Mouse (Mus musculus): ENCODE results near the gene Mcfd2. TPM values are rescaled to one million over a fixed set of nuclear protein-coding genes. Genes with fewer than 3 reads are reported as not detected.

Mcfd2 gene
- 92.1 and 100 TPM in 2 replicates for polyA plus RNA-seq (2015; fragmentation: Nextera tagmentation; extraction: Ambion mirVana)

DNA sequence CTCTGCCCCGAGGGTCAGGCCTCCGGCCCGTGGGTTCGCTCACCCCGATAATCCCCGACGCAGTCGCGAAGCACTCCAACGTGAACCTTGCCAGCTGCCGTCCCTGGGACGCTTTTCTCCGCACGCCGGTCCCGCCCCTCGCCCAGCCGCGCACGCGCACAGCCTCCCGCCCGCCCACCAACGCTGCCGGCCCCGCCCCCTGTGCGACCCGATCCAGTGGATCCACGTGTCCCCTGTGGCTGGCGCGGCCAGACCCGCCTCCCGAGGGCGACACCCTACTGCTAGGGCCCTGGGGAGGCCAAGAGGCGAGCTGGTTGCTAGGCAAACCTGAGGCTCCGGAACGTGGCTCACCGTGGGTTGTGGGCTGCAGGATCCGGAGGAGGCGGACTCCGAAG is at the start of gene Mcfd2:
Gene Mcfd2, minus strand, starts transcription at position 144 of the 395 bp plus-strand sequence.
- Histone ChIP-seq H3K27me3 (no peaks in the 10 kb centered on the region), H3K27ac (peak within 1 kb of the TSS; percentile 86), H3K4me2 (peak within 1 kb of the TSS; percentile 73), H3K4me3 (peak within 1 kb of the TSS; percentile 90), H3K36me3 (peaks cover 19% of the 10 kb centered on the region), H3K4me1 (peaks cover 13% of the 10 kb centered on the region), H3K9me3 (no peaks in the 10 kb centered on the region), H3K9ac (peak within 1 kb of the TSS; percentile 94)
- ATAC-seq (ENCODE audit: insufficient number of reproducible peaks, low FRiP score, low TSS enrichment, low read depth) = peak; percentile 90
- under 1% methylated on average over 41 of the region's 41 CpGs for WGBS

DNA sequence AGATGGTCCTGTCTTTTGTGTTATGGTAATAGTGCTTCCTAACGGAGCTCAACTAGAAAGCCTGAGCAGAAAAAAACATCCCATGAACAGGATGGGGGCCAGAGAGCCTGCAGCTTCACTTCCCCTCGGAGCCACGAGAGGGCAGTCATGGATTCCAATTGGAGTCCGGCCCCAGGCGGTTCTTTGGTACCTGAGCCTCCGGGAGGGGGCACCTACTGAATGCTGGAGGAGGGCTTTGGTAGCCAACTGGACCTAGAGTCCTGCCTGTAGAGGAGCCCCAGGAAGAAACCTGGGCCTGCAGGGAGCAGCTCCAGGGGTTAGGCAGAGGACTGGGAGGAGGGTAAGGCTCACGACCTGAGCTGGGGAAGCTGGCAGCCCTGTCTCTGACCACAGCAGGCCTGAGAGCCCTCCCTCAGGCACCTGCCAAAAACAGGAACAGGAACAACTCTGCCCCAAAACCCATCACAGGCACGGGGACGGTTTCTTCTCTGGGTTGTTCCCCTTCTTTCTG is 49.3 kb upstream of the Mcfd2 start:
- peak overlapping the region; percentile 10; the same call in 1 of the 2 replicates for H3K4me2 ChIP-seq
- no peaks in the 10 kb centered on the region for H3K9me3 ChIP-seq
- H3K36me3 ChIP-seq = no peaks in the 10 kb centered on the region
- no peak; the same call in 1 of the 2 replicates for ATAC-seq (ENCODE audit: insufficient number of reproducible peaks, low FRiP score, low TSS enrichment, low read depth)
- no peak overlapping the region for H3K9ac ChIP-seq
- no peak overlapping the region for H3K27ac ChIP-seq
- H3K4me3 ChIP-seq = no peak overlapping the region
- H3K4me1 ChIP-seq = peaks cover 37% of the 10 kb centered on the region
- H3K27me3 ChIP-seq = no peaks in the 10 kb centered on the region; the same call in 1 of the 2 replicates
- 9% methylated on average over 9 of the region's 9 CpGs for WGBS

DNA sequence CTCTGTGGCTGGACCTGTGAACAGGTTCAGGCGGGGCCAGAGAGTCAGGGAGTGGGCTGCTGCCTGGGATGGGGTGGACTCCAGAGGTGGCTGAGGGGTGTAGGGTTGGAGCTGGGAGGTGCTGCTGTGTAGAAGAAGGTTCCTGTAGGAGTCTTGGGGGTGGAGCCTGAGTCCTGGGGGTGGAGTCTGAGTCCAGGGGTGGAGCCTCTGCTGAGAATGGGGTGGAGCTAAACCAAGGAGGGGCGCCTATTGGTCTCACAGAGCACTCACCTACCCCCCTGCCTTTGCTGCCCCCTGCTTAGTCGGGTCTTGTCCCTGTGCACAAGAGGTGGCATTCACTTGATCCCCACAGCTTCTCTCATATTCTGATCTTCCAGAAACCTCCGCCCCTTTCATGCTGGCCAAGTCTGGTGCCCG is 48.8 kb upstream of the Mcfd2 start:
- Histone ChIP-seq H3K4me2 (peak overlapping the region; percentile 10; the same call in 1 of the 2 replicates), H3K36me3 (no peaks in the 10 kb centered on the region), H3K9ac (no peak overlapping the region), H3K4me1 (peaks cover 37% of the 10 kb centered on the region), H3K27ac (0 out of 2 replicates have a peak overlapping the region, but pooled peaks have one; percentile 9), H3K27me3 (no peaks in the 10 kb centered on the region; the same call in 1 of the 2 replicates), H3K9me3 (no peaks in the 10 kb centered on the region), H3K4me3 (no peak overlapping the region)
- ATAC-seq (ENCODE audit: insufficient number of reproducible peaks, low FRiP score, low TSS enrichment, low read depth) = no peak; the same call in 1 of the 2 replicates
- 62% methylated on average over 5 of the region's 5 CpGs for WGBS

DNA sequence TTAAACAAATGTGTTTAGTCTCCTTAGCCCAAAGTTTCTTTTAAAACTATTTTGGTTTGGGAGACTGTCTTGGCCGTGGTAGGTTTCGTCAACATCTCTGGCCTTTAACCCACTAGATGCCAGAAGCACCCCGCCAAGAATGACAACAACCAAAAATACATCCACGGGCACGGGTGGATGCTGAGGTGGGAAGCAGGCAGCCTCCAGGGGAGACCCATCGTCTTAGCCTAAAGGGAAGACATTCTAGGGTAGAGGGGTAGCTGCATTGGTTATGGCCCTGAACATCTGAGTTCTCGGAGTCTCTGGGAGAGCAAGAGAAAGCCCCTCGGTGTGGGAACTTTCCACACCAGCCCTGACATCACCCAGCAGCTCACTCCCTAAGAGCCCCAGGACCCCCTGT is 48.4 kb upstream of the Mcfd2 start:
- Histone ChIP-seq H3K4me3 (no peak overlapping the region), H3K36me3 (no peaks in the 10 kb centered on the region), H3K4me1 (peaks cover 37% of the 10 kb centered on the region), H3K27me3 (no peaks in the 10 kb centered on the region; the same call in 1 of the 2 replicates), H3K9me3 (no peaks in the 10 kb centered on the region), H3K27ac (0 out of 2 replicates have a peak overlapping the region, but pooled peaks have one; percentile 9), H3K4me2 (no peak overlapping the region; the same call in 1 of the 2 replicates), H3K9ac (no peak overlapping the region)
- 70% methylated on average over 8 of the region's 8 CpGs for WGBS
- ATAC-seq (ENCODE audit: insufficient number of reproducible peaks, low FRiP score, low TSS enrichment, low read depth) = no peak

DNA sequence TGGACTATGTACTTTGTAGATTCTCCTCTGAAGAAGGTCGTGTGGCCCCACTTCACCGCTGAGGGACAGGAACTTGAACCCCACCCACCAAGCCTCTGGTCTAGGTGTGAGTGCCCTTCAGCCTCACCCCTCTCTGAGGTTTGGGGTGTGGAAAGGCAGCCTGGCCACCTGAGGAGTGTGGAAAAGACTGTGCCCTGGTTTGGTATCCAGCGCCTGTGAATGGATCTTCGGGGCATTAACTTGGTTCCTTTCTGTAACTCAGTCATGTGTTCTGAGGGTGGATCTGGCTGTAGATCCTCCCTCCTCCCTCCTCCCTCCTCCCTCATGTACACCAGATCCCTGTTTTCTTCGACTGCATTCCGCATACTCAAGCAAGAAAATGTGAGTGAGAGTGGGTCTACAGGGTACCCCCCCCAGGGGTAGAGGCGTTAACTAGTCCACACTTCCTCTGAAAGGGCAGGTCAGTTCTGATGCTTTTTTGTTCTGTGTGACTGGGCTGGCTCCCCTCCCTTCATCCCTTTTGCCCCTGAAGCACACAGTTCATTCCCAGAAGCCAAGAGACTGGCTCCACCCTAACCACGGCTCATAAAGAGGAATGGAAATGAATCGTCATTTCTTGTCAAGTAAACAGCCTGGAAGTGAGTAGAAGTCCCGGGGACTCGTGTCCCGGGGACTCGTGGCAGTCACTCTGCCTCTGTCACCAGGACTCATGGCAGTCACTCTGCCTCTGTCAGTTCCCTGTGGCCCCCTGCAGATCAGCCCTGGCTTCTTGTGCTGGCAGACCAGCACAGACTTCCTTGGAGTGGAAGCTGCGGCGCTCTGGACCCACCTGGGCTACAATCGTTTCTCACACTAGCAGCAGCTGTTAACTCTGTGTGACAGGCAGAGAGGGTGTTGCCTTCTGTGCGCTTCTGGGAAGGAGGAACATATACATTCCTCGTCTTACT is 47.5 kb upstream of the Mcfd2 start:
- Histone ChIP-seq H3K27me3 (no peaks in the 10 kb centered on the region; the same call in 1 of the 2 replicates), H3K4me2 (peak overlapping the region; percentile 25), H3K9ac (no peak overlapping the region), H3K4me3 (no peak overlapping the region), H3K36me3 (no peaks in the 10 kb centered on the region), H3K9me3 (no peaks in the 10 kb centered on the region), H3K4me1 (peaks cover 37% of the 10 kb centered on the region), H3K27ac (peak overlapping the region; percentile 57)
- peak; percentile 32; the same call in 1 of the 2 replicates for ATAC-seq (ENCODE audit: insufficient number of reproducible peaks, low FRiP score, low TSS enrichment, low read depth)
- WGBS = 24% methylated on average over 18 of the region's 18 CpGs

DNA sequence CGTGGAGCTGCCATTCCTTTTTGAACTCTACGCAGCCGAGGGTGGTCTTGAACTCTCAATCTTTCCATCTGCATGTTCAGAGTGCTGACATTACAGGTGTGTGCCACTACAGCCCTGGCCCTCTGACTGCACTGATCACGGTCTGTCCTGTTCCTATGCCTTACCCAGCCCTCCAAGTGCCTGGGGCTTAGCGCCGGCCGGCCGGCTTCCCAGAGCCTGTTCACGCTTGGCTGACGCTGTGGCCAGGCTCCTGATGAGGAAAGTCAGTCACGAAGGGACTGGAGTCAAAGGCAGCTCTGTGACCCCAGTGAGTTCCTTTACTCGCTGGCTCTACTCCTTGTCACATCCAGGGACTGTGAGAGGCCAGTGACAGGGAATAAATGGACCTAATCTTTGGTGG is 46.6 kb upstream of the Mcfd2 start:
- Histone ChIP-seq H3K4me3 (no peak overlapping the region), H3K36me3 (no peaks in the 10 kb centered on the region), H3K4me2 (no peak overlapping the region), H3K27ac (no peak overlapping the region), H3K9ac (no peak overlapping the region), H3K4me1 (peaks cover 31% of the 10 kb centered on the region), H3K27me3 (no peaks in the 10 kb centered on the region; the same call in 1 of the 2 replicates), H3K9me3 (no peaks in the 10 kb centered on the region)
- WGBS = 65% methylated on average over 12 of the region's 12 CpGs
- ATAC-seq (ENCODE audit: insufficient number of reproducible peaks, low FRiP score, low TSS enrichment, low read depth) = no peak

DNA sequence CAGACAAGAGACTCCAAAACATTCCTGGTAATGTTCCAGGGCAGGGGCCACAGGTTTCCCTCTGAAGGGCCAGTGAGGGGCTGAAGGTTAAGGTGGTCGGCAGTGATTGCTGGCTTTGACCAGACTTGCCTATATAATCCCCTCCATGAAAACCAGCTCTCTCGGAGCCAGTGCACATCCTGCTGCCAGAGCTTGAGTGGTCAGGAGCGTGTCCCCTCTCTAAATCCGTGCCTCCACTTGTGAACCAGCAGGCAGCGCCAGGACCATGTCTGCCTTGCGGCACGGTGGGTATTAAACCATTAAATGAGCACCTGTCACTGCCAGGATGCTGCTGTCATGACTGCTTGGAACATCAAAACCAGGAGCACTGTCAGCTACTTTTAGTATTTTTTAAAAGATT is 44.8 kb upstream of the Mcfd2 start:
- Histone ChIP-seq H3K9ac (no peak overlapping the region), H3K27me3 (no peaks in the 10 kb centered on the region), H3K9me3 (no peaks in the 10 kb centered on the region), H3K36me3 (no peaks in the 10 kb centered on the region), H3K27ac (no peak overlapping the region), H3K4me1 (peaks cover 31% of the 10 kb centered on the region), H3K4me3 (no peak overlapping the region), H3K4me2 (no peak overlapping the region)
- WGBS = 80% methylated on average over 7 of the region's 7 CpGs
- ATAC-seq (ENCODE audit: insufficient number of reproducible peaks, low FRiP score, low TSS enrichment, low read depth) = no peak

DNA sequence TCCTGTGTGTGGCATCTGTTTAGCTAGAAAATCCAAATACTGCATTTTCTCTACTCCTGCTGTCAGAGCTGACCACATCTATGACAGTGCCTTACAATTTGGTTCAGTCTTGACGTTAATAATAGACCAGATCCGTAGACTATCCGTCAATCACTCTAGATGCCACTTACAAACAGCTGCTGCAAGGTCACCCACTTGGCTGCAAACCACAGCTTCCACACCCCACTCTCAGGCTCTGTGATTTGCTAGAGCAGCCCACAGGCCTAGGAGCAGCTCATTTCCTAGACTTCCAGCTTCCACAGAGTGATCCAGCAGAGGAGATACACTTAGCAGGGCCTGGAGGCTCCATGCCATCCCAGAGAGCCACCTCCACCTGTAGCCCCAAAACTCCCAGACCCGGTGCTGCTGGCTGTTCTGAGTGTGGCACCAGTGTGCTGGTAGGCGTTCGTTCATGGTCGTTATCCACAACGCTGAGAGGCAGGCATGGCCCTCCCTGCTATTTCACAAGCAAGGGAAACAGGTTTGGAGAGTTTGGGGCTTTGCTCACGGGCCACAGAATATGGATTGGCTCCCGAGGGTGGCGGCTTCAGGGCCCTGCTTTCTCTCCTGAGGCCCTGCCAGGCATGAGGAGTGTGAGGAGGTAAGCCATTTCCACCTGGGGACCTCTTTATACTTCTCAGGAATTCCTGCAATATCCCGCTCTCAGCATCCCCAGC is 43.5 kb upstream of the Mcfd2 start:
- ATAC-seq (ENCODE audit: insufficient number of reproducible peaks, low FRiP score, low TSS enrichment, low read depth) = no peak
- 59% methylated on average over 12 of the region's 12 CpGs for WGBS
- Histone ChIP-seq H3K4me3 (no peak overlapping the region), H3K9me3 (no peaks in the 10 kb centered on the region), H3K27me3 (no peaks in the 10 kb centered on the region), H3K4me1 (peaks cover 18% of the 10 kb centered on the region), H3K36me3 (no peaks in the 10 kb centered on the region), H3K4me2 (no peak overlapping the region), H3K27ac (no peak overlapping the region), H3K9ac (no peak overlapping the region)

DNA sequence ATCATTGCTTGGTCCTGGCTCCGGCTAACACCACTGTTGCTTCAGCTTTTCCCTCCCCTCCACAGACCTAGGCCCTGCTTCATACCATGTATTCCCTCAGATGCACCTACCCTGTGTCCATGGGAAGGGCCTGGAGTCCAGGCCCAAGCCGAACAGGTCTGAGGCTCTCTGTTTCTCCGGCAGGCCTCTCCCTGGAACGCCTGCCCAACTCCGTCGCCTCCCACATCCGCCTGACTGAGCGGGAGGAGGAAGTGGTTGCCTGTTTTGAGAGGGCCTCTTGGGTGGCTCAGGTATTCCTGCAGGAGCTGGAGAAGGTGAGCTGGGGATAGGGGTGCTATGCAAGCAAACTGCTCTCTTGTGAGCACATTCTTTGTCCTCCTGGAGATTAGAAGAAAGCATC is 41.0 kb upstream of the Mcfd2 start:
- Histone ChIP-seq H3K9ac (no peak overlapping the region), H3K36me3 (no peaks in the 10 kb centered on the region), H3K27ac (no peak overlapping the region), H3K4me3 (no peak overlapping the region), H3K9me3 (no peaks in the 10 kb centered on the region), H3K4me1 (no peaks in the 10 kb centered on the region; the same call in 1 of the 2 replicates), H3K4me2 (no peak overlapping the region), H3K27me3 (no peaks in the 10 kb centered on the region)
- 79% methylated on average over 8 of the region's 8 CpGs for WGBS
- no peak for ATAC-seq (ENCODE audit: insufficient number of reproducible peaks, low FRiP score, low TSS enrichment, low read depth)

DNA sequence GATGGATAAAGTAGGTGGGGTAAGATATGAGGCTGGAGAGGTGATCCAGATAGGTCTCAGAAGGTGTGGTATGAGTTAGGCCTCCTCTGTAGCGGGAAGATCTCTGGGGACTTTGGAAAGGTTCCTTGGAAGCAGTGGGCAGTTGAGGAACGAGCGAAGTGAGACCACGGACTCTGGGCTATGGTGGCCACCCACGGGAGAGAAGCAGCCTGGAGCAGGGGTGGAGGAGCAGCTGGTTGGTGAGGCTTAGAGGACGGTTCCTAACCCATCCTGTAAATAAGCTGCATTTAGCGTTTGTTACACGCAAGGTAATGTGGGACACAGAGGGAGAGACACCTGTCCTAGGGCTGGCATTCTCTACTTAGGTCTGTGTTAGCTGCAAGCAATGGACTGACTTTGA is 39.3 kb upstream of the Mcfd2 start:
- H3K9ac ChIP-seq = no peak overlapping the region
- H3K27me3 ChIP-seq = no peaks in the 10 kb centered on the region
- no peaks in the 10 kb centered on the region for H3K36me3 ChIP-seq
- ATAC-seq (ENCODE audit: insufficient number of reproducible peaks, low FRiP score, low TSS enrichment, low read depth) = no peak
- WGBS = 85% methylated on average over 8 of the region's 8 CpGs
- no peak overlapping the region for H3K4me2 ChIP-seq
- no peak overlapping the region for H3K4me3 ChIP-seq
- H3K27ac ChIP-seq = no peak overlapping the region
- no peaks in the 10 kb centered on the region for H3K9me3 ChIP-seq
- no peaks in the 10 kb centered on the region; the same call in 1 of the 2 replicates for H3K4me1 ChIP-seq

DNA sequence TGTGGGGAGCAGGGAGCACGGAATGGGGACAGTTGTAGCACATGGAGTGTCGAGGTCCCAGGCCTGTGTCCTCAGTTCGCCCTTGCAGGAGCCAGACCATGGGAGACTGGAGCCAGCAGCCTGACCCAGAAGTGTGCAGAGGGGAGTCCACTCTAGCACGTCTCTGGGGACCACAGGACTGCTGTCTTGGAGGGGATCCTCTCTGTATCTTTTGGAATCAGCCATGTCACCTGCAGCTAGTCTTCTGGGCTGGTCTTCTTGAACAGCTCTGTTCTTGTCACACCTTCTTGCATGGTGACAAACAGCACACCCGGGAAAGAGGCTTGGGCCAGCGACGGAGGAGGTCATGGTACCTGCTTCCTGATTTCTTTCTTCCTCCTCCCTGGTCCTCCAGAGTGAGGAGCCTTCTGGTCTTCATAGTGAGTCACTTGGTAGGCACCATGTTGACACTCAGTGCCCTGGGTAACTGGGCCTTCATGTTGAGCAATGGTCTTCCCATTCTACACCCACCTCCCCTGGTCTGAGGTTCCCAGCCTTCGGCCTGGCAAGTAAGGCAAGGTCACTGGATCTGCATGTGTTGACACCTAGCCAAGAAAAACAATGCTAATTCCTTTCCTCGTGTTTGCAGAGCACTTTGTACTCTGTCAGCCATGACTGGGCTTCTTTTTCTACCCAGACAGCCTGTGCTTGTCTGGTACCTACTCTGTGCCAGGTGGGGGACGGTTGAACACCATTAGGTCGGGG is 38.6 kb upstream of the Mcfd2 start:
- no peaks in the 10 kb centered on the region for H3K9me3 ChIP-seq
- H3K4me2 ChIP-seq = no peak overlapping the region
- 76% methylated on average over 11 of the region's 11 CpGs for WGBS
- H3K27ac ChIP-seq = no peak overlapping the region
- peaks cover 2% of the 10 kb centered on the region for H3K4me1 ChIP-seq
- H3K27me3 ChIP-seq = no peaks in the 10 kb centered on the region
- no peaks in the 10 kb centered on the region for H3K36me3 ChIP-seq
- ATAC-seq (ENCODE audit: insufficient number of reproducible peaks, low FRiP score, low TSS enrichment, low read depth) = no peak
- H3K9ac ChIP-seq = no peak overlapping the region
- no peak overlapping the region for H3K4me3 ChIP-seq
